Mouse (Mus musculus): Measurements from ENCODE around the gene Pced1b. TPM values are rescaled to one million over a fixed set of nuclear protein-coding genes. Genes with fewer than 3 reads are reported as not detected.

Pced1b gene
- polyA plus RNA-seq, 1 experiment from 2014 or later, result 2.6 TPM

- 93% methylated on average over 9 of the region's 9 CpGs for WGBS
- ATAC-seq, result no peak
- no peaks in the 10 kb centered on the region for H3K9me3 ChIP-seq (replicated peaks)
- H3K27me3 ChIP-seq, result no peaks in the 10 kb centered on the region
- no peaks in the 10 kb centered on the region for H3K36me3 ChIP-seq (ENCODE audit: poor library complexity, severe bottlenecking)
- no peak overlapping the region for H3K27ac ChIP-seq
- H3K4me2 ChIP-seq, result no peak overlapping the region
- H3K4me1 ChIP-seq, result peaks cover 14% of the 10 kb centered on the region
- H3K9ac ChIP-seq, result no peak overlapping the region
- no peak overlapping the region for H3K4me3 ChIP-seq
These were observed 31.5 kb downstream of the Pced1b start for GRCm38 (mm10) chr15:97278340-97278948.

- no peak overlapping the region for H3K27ac ChIP-seq
- no peaks in the 10 kb centered on the region for H3K9me3 ChIP-seq (replicated peaks)
- H3K9ac ChIP-seq, result no peak overlapping the region
- H3K4me2 ChIP-seq, result no peak overlapping the region
- 93% methylated on average over 8 of the region's 8 CpGs for WGBS
- H3K4me3 ChIP-seq, result no peak overlapping the region
- ATAC-seq, result no peak
- H3K4me1 ChIP-seq, result peaks cover 14% of the 10 kb centered on the region
- H3K27me3 ChIP-seq, result no peaks in the 10 kb centered on the region
- no peaks in the 10 kb centered on the region for H3K36me3 ChIP-seq (ENCODE audit: poor library complexity, severe bottlenecking)
These were observed 33.2 kb downstream of the Pced1b start for GRCm38 (mm10) chr15:97280131-97280530.

- Histone ChIP-seq H3K9me3 (replicated peaks) (no peaks in the 10 kb centered on the region), H3K4me3 (no peak overlapping the region), H3K27ac (no peak overlapping the region), H3K4me1 (peaks cover 14% of the 10 kb centered on the region), H3K27me3 (no peaks in the 10 kb centered on the region), H3K4me2 (no peak overlapping the region), H3K36me3 (ENCODE audit: poor library complexity, severe bottlenecking) (no peaks in the 10 kb centered on the region), H3K9ac (0 out of 2 replicates have a peak overlapping the region, but pooled peaks have one; percentile 8)
- 79% methylated on average over 9 of the region's 9 CpGs for WGBS
- no peak for ATAC-seq
These were observed 33.9 kb downstream of the Pced1b start for GRCm38 (mm10) chr15:97280776-97281175.

- H3K9ac ChIP-seq, result no peak overlapping the region
- WGBS, result 62% methylated on average over 10 of the region's 10 CpGs
- no peak overlapping the region for H3K27ac ChIP-seq
- no peaks in the 10 kb centered on the region for H3K27me3 ChIP-seq
- no peaks in the 10 kb centered on the region for H3K36me3 ChIP-seq (ENCODE audit: poor library complexity, severe bottlenecking)
- no peaks in the 10 kb centered on the region for H3K9me3 ChIP-seq (replicated peaks)
- 0 out of 2 replicates have a peak, but pooled peaks have one; percentile 45 for ATAC-seq
- no peak overlapping the region for H3K4me3 ChIP-seq
- peaks cover 6% of the 10 kb centered on the region for H3K4me1 ChIP-seq
- H3K4me2 ChIP-seq, result no peak overlapping the region
These were observed 35.0 kb downstream of the Pced1b start for GRCm38 (mm10) chr15:97281712-97282571.

GRCm38 (mm10) chr15:97282572-97282881 lies 35.6 kb downstream of the Pced1b start:
- 69% methylated on average over 6 of the region's 6 CpGs for WGBS
- no peak overlapping the region for H3K4me2 ChIP-seq
- ATAC-seq, result no peak

GRCm38 (mm10) chr15:97284201-97284600 lies 37.3 kb downstream of the Pced1b start:
- no peak overlapping the region for H3K27ac ChIP-seq
- H3K4me3 ChIP-seq, result no peak overlapping the region
- no peak for ATAC-seq
- no peaks in the 10 kb centered on the region for H3K27me3 ChIP-seq
- no peak overlapping the region for H3K9ac ChIP-seq
- 82% methylated on average over 5 of the region's 5 CpGs for WGBS
- H3K4me1 ChIP-seq, result 0 out of 2 replicates have a peak, but pooled peaks cover 3% of the 10 kb centered on the region
- no peaks in the 10 kb centered on the region for H3K36me3 ChIP-seq (ENCODE audit: poor library complexity, severe bottlenecking)
- no peak overlapping the region for H3K4me2 ChIP-seq
- no peaks in the 10 kb centered on the region for H3K9me3 ChIP-seq (replicated peaks)

More at GRCm38 (mm10) chr15:97282572-97282881, 35.6 kb downstream of the Pced1b start:
- Histone ChIP-seq H3K9ac (no peak overlapping the region), H3K27ac (no peak overlapping the region), H3K4me3 (no peak overlapping the region), H3K9me3 (replicated peaks) (no peaks in the 10 kb centered on the region), H3K27me3 (no peaks in the 10 kb centered on the region), H3K36me3 (ENCODE audit: poor library complexity, severe bottlenecking) (no peaks in the 10 kb centered on the region), H3K4me1 (0 out of 2 replicates have a peak, but pooled peaks cover 3% of the 10 kb centered on the region)

- H3K27me3 ChIP-seq, result no peaks in the 10 kb centered on the region
- no peaks in the 10 kb centered on the region for H3K9me3 ChIP-seq (replicated peaks)
- H3K27ac ChIP-seq, result no peak overlapping the region
- H3K9ac ChIP-seq, result no peak overlapping the region
- no peak overlapping the region for H3K4me3 ChIP-seq
- 0 out of 2 replicates have a peak, but pooled peaks cover 3% of the 10 kb centered on the region for H3K4me1 ChIP-seq
- WGBS, result 92% methylated on average over 10 of the region's 10 CpGs
- no peak for ATAC-seq
- no peak overlapping the region for H3K4me2 ChIP-seq
- no peaks in the 10 kb centered on the region for H3K36me3 ChIP-seq (ENCODE audit: poor library complexity, severe bottlenecking)
These were observed 38.8 kb downstream of the Pced1b start for GRCm38 (mm10) chr15:97285665-97286212.

- H3K9me3 ChIP-seq (replicated peaks), result no peaks in the 10 kb centered on the region
- H3K4me1 ChIP-seq, result 0 out of 2 replicates have a peak, but pooled peaks cover 3% of the 10 kb centered on the region
- 85% methylated on average over 10 of the region's 10 CpGs for WGBS
- no peak overlapping the region for H3K9ac ChIP-seq
- H3K27ac ChIP-seq, result no peak overlapping the region
- no peaks in the 10 kb centered on the region for H3K36me3 ChIP-seq (ENCODE audit: poor library complexity, severe bottlenecking)
- H3K4me2 ChIP-seq, result no peak overlapping the region
- no peaks in the 10 kb centered on the region for H3K27me3 ChIP-seq
- H3K4me3 ChIP-seq, result no peak overlapping the region
- no peak for ATAC-seq
These were observed 39.8 kb downstream of the Pced1b start for GRCm38 (mm10) chr15:97286731-97287130.

- WGBS, result 89% methylated on average over 5 of the region's 5 CpGs
These were observed 40.7 kb downstream of the Pced1b start for GRCm38 (mm10) chr15:97287436-97288143.

GRCm38 (mm10) chr15:97288690-97289089 lies 41.8 kb downstream of the Pced1b start:
- no peak overlapping the region for H3K4me3 ChIP-seq
- no peaks in the 10 kb centered on the region for H3K27me3 ChIP-seq
- H3K4me2 ChIP-seq, result no peak overlapping the region
- H3K9ac ChIP-seq, result no peak overlapping the region
- WGBS, result 86% methylated on average over 13 of the region's 13 CpGs
- no peaks in the 10 kb centered on the region for H3K36me3 ChIP-seq (ENCODE audit: poor library complexity, severe bottlenecking)
- no peak overlapping the region for H3K27ac ChIP-seq
- H3K4me1 ChIP-seq, result no peaks in the 10 kb centered on the region
- H3K9me3 ChIP-seq (replicated peaks), result no peaks in the 10 kb centered on the region
- no peak for ATAC-seq

More at GRCm38 (mm10) chr15:97287436-97288143, 40.7 kb downstream of the Pced1b start:
- Histone ChIP-seq H3K4me1 (no peaks in the 10 kb centered on the region), H3K36me3 (ENCODE audit: poor library complexity, severe bottlenecking) (no peaks in the 10 kb centered on the region), H3K4me2 (no peak overlapping the region), H3K27me3 (no peaks in the 10 kb centered on the region), H3K9me3 (replicated peaks) (no peaks in the 10 kb centered on the region), H3K27ac (no peak overlapping the region), H3K9ac (no peak overlapping the region), H3K4me3 (no peak overlapping the region)
- ATAC-seq, result no peak

- no peak overlapping the region for H3K9ac ChIP-seq
- ATAC-seq, result no peak
- H3K27ac ChIP-seq, result no peak overlapping the region
- H3K4me1 ChIP-seq, result no peaks in the 10 kb centered on the region
- no peaks in the 10 kb centered on the region for H3K36me3 ChIP-seq (ENCODE audit: poor library complexity, severe bottlenecking)
- no peaks in the 10 kb centered on the region for H3K9me3 ChIP-seq (replicated peaks)
- H3K4me3 ChIP-seq, result no peak overlapping the region
- WGBS, result 87% methylated on average over 4 of the region's 4 CpGs
- no peak overlapping the region for H3K4me2 ChIP-seq
- H3K27me3 ChIP-seq, result no peaks in the 10 kb centered on the region
These were observed 42.3 kb downstream of the Pced1b start for GRCm38 (mm10) chr15:97289176-97289575.

- Histone ChIP-seq H3K4me3 (no peak overlapping the region), H3K9me3 (replicated peaks) (no peaks in the 10 kb centered on the region), H3K27me3 (no peaks in the 10 kb centered on the region), H3K9ac (no peak overlapping the region), H3K27ac (no peak overlapping the region), H3K36me3 (ENCODE audit: poor library complexity, severe bottlenecking) (no peaks in the 10 kb centered on the region), H3K4me2 (no peak overlapping the region), H3K4me1 (no peaks in the 10 kb centered on the region)
- WGBS, result 88% methylated on average over 6 of the region's 6 CpGs
- no peak for ATAC-seq
These were observed 43.4 kb downstream of the Pced1b start for GRCm38 (mm10) chr15:97290351-97290750.

All from forebrain, embryonic 13.5 days (tissue).